In the genomic region with DNA sequence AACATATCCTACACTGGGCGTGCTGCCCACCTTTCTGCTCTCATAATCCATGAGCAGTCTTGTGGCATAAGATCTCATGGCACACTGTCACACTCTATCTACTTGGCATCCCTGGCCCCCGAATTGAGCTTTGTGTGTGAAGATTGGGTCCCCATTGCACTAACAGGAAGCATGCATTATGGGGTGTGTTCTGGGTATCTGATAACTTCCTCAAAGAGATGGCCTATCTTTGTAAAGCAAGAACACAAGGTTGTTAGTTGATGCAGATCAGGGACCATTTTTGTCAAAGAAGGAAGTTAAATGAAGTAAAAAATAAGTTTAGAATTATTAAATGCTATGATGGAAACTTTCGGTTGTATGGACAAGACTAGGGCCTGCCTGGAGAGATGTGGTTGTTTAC, we compare ENCODE assay signal across 15 mouse cellular contexts.
"Had no signal": no experiment of that assay in that cellular context is flagged by ENCODE, and none has a peak within 500 bp of the region (broad histone marks: within the 10 kb centered on the region; RNA-seq: fewer than 3 reads in every experiment).

No protein-coding gene starts in this region.

- ATAC-seq: liver, postnatal 0 days; lung, postnatal 0 days; midbrain, embryonic 13.5 days; midbrain, embryonic 15.5 days had no signal

- DNase-seq: liver, postnatal 0 days; lung, adult 2 months; lung, postnatal 14 days; lung, postnatal 36 days; retina, postnatal 1 day; right cerebral cortex, adult 18-20 months; right cerebral cortex, postnatal 25 days; right cerebral cortex, postnatal 4 days; spleen, adult 18-20 months; thymus, adult 18-20 months; thymus, postnatal 14 days; thymus, postnatal 36 days had no signal
